ENCODE assay signal across 21 mouse cellular contexts in genomic region chr2:19701386-19701785, GRCm38 (mm10). TPM values are rescaled to one million over a fixed set of nuclear protein-coding genes. Genes with fewer than 3 reads are reported as not detected.
DNase-seq lines count a peak whose midpoint lies in the region; TF ChIP-seq lines count a peak whose summit lies in the region.
"Had no signal": no experiment of that assay in that cellular context is flagged by ENCODE, and none has a peak within 500 bp of the region (broad histone marks: within the 10 kb centered on the region; RNA-seq: fewer than 3 reads in every experiment).

No protein-coding gene starts in this region.

- H3K27me3 ChIP-seq in kidney, adult 2 months (replicated peaks; ENCODE audit: control insufficient read depth, insufficient read depth, low read length): no peaks in the 10 kb centered on the region
- H3K27me3 ChIP-seq: forebrain, embryonic 15.5 days; liver, embryonic 15.5 days; lung, embryonic 15.5 days; stomach, embryonic 15.5 days had no signal

- H3K4me3 ChIP-seq in kidney, adult 2 months (ENCODE audit: insufficient read depth, low read depth, low read length): no peak overlapping the region
- H3K4me3 ChIP-seq: forebrain, embryonic 15.5 days; gastrocnemius, adult 2 months; liver, embryonic 15.5 days; lung, embryonic 15.5 days; stomach, embryonic 15.5 days had no signal

- TF ChIP-seq POLR2A in kidney, adult 2 months (IDR thresholded peaks at IDR 0.05; ENCODE audit: low read depth, low read length): no peak

- TF ChIP-seq CTCF in kidney, adult 2 months (conservative IDR thresholded peaks at IDR 0.05; ENCODE audit: insufficient read depth, insufficient read length, low read depth, low read length): no peak

- no peaks in the 10 kb centered on the region for H3K4me1 ChIP-seq in kidney, adult 2 months (ENCODE audit: control insufficient read depth, insufficient read depth, low read length)
- H3K4me1 ChIP-seq: stomach, embryonic 15.5 days had no signal

- H3K36me3 ChIP-seq in kidney, adult 2 months (ENCODE audit: control insufficient read depth, insufficient read depth, low read length): no peaks in the 10 kb centered on the region
- H3K36me3 ChIP-seq: forebrain, embryonic 15.5 days; liver, embryonic 15.5 days; lung, embryonic 15.5 days; stomach, embryonic 15.5 days had no signal

- WGBS in kidney, adult 2 months: 80% methylated on average over 3 of the region's 3 CpGs

- DNase-seq in kidney, adult 2 months: peak; percentile 10
- DNase-seq in kidney, postnatal 25 days: no peak
- peak; percentile 72 for DNase-seq in brain, adult 2 months (ENCODE audit: low read depth, low spot score)
- peak; percentile 22 to 28 for DNase-seq in cerebellum, adult 18-20 months
- DNase-seq in cerebellum, postnatal 36 days: peak; percentile 10 to 23
- no peak for DNase-seq in ovary, postnatal 10 days (ENCODE audit: low spot score)
- no peak for DNase-seq in thymus, postnatal 25 days
- DNase-seq: adrenal gland, postnatal 25 days; B cell, adult 2 months; gastrocnemius, adult 2 months; gastrocnemius, postnatal 36 days; kidney, adult 18-20 months; liver; midbrain, embryonic 14.5 days; retina, postnatal 1 day; right cerebral cortex, postnatal 14 days had no signal

- H3K27ac ChIP-seq in kidney, adult 2 months (ENCODE audit: insufficient read depth, low read depth, low read length): no peak overlapping the region
- H3K27ac ChIP-seq: forebrain, embryonic 15.5 days; gastrocnemius, adult 2 months; kidney, postnatal 0 days; liver, embryonic 15.5 days; lung, embryonic 15.5 days; stomach, embryonic 15.5 days had no signal

RNA-seq across cellular contexts. Expression of gene Otud1, which starts 43.8 kb away (rescaled TPM):
- polyA plus RNA-seq in kidney, adult 2 months (2012; rRNA removed): 5.2 and 6.1 TPM in 2 replicates

Comparison
In these comparisons a context has a peak if more than half of its experiments do, and no peak if none do; other contexts are left out.
1. DNase-seq: peak in kidney, adult 2 months (single experiment), brain, adult 2 months (single experiment), cerebellum, adult 18-20 months (2 of 2) and cerebellum, postnatal 36 days (2 of 2); none in kidney, postnatal 25 days (0 of 2), ovary, postnatal 10 days (single experiment) and thymus, postnatal 25 days (single experiment).